Mouse (Mus musculus) stomach, embryonic 14.5 days (tissue): ENCODE data around the gene Mst1. TPM values are rescaled to one million over a fixed set of nuclear protein-coding genes. Genes with fewer than 3 reads are reported as not detected.

Experiments
- ATAC-seq: fragments of 200-750 bp; cut with Nextera tagmentation; 2 replicates; pipeline ENCODE4 v1.8.0; 2017; ENCODE audit warnings: low read depth, moderate TSS enrichment; ENCODE audit not compliant: insufficient number of reproducible peaks, insufficient read depth, low FRiP score
- H3K27ac ChIP-seq: fragments of 300-500 bp; sonication (generic); 2 replicates; pipeline ENCODE4 v1.5.1; 2014; ENCODE audit warnings: mild to moderate bottlenecking, low read length, moderate library complexity, mixed read lengths
- H3K27me3 ChIP-seq: fragments of 300-500 bp; sonication (generic); 2 replicates; pipeline ENCODE4 v1.6.1; 2014; ENCODE audit warnings: low read length, control low read depth, mixed read lengths; ENCODE audit not compliant: control insufficient read depth, insufficient read depth
- H3K36me3 ChIP-seq: fragments of 300-500 bp; sonication (generic); 2 replicates; pipeline ENCODE4 v1.6.1; 2014; ENCODE audit warnings: mild to moderate bottlenecking, control low read depth, low read length, moderate library complexity, mixed read lengths; ENCODE audit not compliant: control insufficient read depth, insufficient read depth
- H3K4me1 ChIP-seq: fragments of 300-500 bp; sonication (generic); 2 replicates; pipeline ENCODE4 v1.6.1; 2014; ENCODE audit warnings: low read length, control low read depth, mixed read lengths; ENCODE audit not compliant: control insufficient read depth, insufficient read depth
- H3K4me2 ChIP-seq: fragments of 300-500 bp; sonication (generic); replicated peaks from 2 replicates; pipeline ENCODE4 v1.6.1; 2014; ENCODE audit warnings: low read depth, low read length, control low read depth
- H3K4me3 ChIP-seq: fragments of 300-500 bp; sonication (generic); 2 replicates; pipeline ENCODE4 v1.5.1; 2014; ENCODE audit warnings: low read depth, low read length, control low read depth
- H3K9ac ChIP-seq: fragments of 300-500 bp; sonication (generic); replicated peaks from 2 replicates; pipeline ENCODE4 v1.6.1; 2014; ENCODE audit warnings: low read depth, mild to moderate bottlenecking, control low read depth, low read length, moderate library complexity, mixed read lengths
- H3K9me3 ChIP-seq: fragments of 300-500 bp; sonication (generic); 2 replicates; pipeline ENCODE4 v1.6.1; 2016; ENCODE audit warnings: low read depth, low read length, control low read depth; ENCODE audit not compliant: control insufficient read depth
- WGBS: fragments of 180-500 bp; shearing (Covaris S2); extraction: QIAGEN DNeasy Blood & Tissue Kit; methylation state at CpG from one replicate; pipeline ENCODE4 v1.1.7; 2014; 5-methylcytosine and 5-hydroxymethylcytosine counted together
- polyA plus RNA-seq: library from polyadenylated mRNA; unstranded; fragments of >200 nt; fragmentation: Nextera tagmentation; extraction: Ambion mirVana; gene quantifications from 2 replicates; pipeline ENCODE4 v1.2.1, GENCODE M21; 2014

Mst1 gene
- polyA plus RNA-seq, 1 experiment from 2014 or later, result 3.7 TPM

DNA sequence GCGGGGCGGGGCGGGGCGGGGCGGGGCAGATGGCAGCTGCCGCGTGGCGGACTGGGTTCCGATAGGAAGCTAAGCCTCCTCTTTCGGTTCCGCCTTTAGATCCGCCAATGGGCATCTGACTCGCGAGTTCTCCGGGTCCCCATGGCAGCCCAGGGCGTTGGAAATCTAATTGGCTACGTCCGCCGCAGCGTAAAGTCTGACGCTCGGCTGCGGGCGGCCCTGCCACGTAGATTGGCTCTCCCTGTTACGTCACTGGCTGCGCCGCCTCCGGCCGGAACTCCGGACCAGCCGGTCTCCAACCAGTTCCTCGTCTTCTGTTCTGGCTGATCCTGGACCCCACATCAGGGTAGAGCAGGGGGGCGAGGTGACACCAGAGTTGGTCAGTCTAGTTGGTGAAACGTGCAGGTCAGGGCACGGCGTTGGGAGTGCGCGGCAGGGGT is 31.2 kb upstream of the Mst1 start, which contains the start of gene Gmppb:
Gmppb (plus strand) TSS at position 227 of the 440 bp plus-strand sequence.
- H3K4me2 ChIP-seq, result peak within 1 kb of the TSS; percentile 94
- H3K9me3 ChIP-seq, result no peaks in the 10 kb centered on the region
- peaks cover 14% of the 10 kb centered on the region for H3K4me1 ChIP-seq
- peak within 1 kb of the TSS; percentile 80 for H3K4me3 ChIP-seq
- no peaks in the 10 kb centered on the region for H3K27me3 ChIP-seq
- ATAC-seq, result peak; percentile 95
- peak within 1 kb of the TSS; percentile 76 for H3K27ac ChIP-seq
- WGBS, result under 1% methylated on average over 38 of the region's 39 CpGs
- peaks cover 44% of the 10 kb centered on the region for H3K36me3 ChIP-seq
- peak within 1 kb of the TSS; percentile 73 for H3K9ac ChIP-seq

DNA sequence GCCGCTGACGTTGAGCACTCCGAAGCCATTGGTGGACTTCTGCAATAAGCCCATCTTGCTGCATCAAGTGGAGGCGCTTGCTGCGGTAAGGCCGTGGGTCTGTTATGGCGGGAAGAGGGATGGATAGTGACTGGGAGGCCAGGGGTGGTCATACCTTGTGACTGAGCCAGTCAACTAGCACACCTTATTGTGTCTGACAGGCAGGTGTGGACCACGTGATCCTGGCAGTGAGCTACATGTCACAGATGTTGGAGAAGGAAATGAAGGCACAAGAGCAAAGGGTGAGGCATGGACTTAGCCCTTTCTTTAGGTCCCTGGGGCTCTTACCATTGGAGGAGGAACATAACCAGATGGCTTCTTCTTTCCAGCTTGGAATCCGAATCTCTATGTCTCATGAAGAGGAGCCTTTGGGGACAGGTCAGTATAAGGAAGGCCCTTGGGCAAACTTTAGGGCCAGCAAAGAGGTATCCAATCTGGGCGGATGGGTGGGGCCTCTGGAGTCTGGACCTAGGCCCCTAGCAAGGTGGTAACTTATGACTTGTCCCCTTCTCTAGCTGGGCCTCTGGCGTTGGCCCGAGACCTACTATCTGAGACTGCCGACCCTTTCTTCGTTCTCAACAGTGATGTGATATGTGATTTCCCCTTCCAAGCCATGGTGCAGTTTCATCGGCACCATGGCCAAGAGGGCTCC is 30.5 kb upstream of the Mst1 start:
- Histone ChIP-seq H3K36me3 (peaks cover 48% of the 10 kb centered on the region), H3K4me1 (peaks cover 14% of the 10 kb centered on the region)
- WGBS, result 42% methylated on average over 15 of the region's 15 CpGs

DNA sequence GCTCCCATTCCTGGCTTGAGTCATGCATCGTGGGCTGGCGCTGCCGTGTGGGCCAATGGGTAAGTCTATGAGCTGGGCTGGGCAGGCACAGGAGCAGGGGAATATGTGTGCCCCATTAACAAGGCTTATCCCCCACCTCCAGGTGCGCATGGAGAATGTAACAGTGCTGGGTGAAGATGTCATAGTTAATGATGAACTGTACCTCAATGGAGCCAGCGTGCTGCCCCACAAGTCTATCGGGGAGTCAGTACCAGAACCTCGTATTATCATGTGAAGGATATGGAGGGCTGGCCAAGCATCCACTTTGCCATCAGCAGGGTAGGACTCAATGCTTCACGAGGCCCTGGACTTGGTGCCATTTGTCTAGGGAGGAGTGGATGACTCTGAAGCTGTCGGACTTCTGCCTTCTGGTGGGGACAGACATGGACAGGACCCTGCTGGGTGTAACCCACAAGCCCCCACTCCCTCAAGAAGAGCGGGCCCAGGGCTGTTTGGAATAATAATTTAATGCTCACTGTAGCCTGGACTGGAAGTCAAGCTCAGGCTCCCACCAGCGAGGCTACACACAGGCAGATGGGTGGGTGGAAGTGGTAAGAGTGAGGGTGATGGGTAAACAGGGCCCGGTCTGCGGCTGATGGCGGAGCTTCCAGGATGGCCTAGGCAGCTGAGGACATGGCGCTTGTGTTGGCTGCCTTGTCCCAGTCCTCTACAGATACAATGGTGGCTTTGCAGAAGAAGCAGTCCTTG is 28.9 kb upstream of the Mst1 start:
- Histone ChIP-seq H3K4me3 (no peak overlapping the region), H3K9ac (no peak overlapping the region), H3K9me3 (no peaks in the 10 kb centered on the region), H3K27me3 (no peaks in the 10 kb centered on the region), H3K4me1 (peaks cover 14% of the 10 kb centered on the region), H3K27ac (no peak overlapping the region), H3K36me3 (peaks cover 37% of the 10 kb centered on the region; the same call in 1 of the 2 replicates), H3K4me2 (no peak overlapping the region)
- 92% methylated on average over 15 of the region's 15 CpGs for WGBS
- ATAC-seq, result no peak

More for the DNA sequence above, 30.5 kb upstream of the Mst1 start:
- Histone ChIP-seq H3K27ac (peak overlapping the region; percentile 58), H3K9ac (peak overlapping the region; percentile 73), H3K9me3 (no peaks in the 10 kb centered on the region), H3K4me2 (peak overlapping the region; percentile 94), H3K4me3 (peak overlapping the region; percentile 80), H3K27me3 (no peaks in the 10 kb centered on the region)
- no peak for ATAC-seq

DNA sequence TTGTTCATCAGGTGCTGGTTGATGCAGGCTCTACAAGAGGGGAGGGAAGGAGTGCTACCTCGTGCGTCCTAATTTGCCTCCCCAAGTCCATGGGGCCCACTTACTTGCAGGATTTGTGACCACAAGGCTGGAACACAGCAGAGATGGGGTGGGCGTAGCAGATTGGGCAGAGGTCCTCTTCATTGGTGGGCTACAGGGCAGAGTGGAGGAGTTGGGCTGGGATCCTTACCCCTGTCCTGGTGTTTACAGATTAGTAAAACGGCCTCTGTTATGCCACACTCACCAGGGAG is 28.4 kb upstream of the Mst1 start:
- WGBS, result 81% methylated on average over 4 of the region's 4 CpGs
- peaks cover 32% of the 10 kb centered on the region; the same call in 1 of the 2 replicates for H3K36me3 ChIP-seq
- no peak overlapping the region for H3K9ac ChIP-seq
- no peaks in the 10 kb centered on the region for H3K27me3 ChIP-seq
- no peak overlapping the region for H3K4me2 ChIP-seq
- H3K27ac ChIP-seq, result no peak overlapping the region
- ATAC-seq, result no peak
- H3K4me1 ChIP-seq, result peaks cover 14% of the 10 kb centered on the region
- H3K9me3 ChIP-seq, result no peaks in the 10 kb centered on the region
- no peak overlapping the region for H3K4me3 ChIP-seq

DNA sequence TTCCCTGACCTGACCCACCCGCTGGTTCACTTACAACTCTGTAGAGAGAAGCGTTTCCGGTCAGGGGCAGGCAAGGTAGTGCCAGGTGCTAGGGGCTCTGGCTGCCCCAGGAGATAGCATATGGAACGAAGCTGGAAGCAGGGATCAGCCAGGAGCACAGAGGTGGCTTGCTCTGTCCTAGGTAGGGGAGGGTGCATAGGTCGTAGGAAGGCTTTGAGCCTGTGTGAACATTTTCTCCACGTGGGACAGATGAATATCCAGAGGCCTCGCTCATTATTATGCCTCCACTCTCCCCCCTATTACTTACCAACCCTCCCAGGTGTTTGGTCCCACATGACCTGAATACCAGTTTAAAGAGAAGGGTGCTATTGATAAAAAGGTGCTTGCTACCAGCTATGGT is 27.8 kb upstream of the Mst1 start:
- Histone ChIP-seq H3K27ac (peak overlapping the region; percentile 15; the same call in 1 of the 2 replicates), H3K36me3 (peaks cover 26% of the 10 kb centered on the region; the same call in 1 of the 2 replicates), H3K9ac (no peak overlapping the region), H3K4me1 (peaks cover 14% of the 10 kb centered on the region), H3K4me2 (no peak overlapping the region), H3K4me3 (no peak overlapping the region), H3K9me3 (no peaks in the 10 kb centered on the region), H3K27me3 (no peaks in the 10 kb centered on the region)
- WGBS, result 74% methylated on average over 7 of the region's 7 CpGs
- ATAC-seq, result no peak

DNA sequence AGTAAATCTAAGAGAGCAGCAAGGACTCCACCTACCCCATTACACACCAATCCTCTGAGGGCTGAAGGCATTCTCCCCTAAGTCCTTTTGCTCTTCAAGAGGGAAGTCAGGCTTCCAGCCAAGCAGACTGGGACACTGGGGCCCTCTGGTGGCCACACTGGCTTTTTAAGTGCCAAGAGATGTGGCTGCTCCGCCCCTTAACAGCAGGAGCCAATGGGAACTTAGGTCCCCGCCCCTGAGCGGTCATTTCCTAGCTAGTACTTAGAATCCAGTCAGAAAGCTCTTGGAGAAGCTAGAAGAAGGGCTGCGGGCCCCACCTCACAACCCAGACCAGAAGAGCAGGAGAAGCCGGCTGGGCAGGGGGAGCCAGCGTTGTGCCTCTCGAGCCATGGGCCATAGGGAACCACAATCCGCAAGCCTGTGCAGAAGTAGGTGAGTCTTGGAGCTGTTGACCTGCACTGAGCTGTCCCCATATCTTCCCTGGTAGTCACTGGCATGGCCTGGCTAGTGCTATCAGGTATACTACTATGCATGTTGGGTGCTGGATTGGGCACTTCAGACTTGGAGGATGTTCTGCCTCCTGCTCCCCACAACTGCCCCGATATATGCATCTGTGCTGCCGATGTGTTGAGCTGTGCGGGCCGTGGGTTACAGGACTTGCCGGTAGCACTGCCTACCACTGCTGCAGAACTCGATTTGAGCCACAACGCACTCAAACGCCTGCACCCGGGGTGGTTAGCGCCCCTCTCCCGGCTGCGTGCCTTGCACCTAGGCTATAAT is 27.2 kb upstream of the Mst1 start, which contains the start of gene Amigo3:
Amigo3 (plus strand) TSS at position 275 of the 780 bp plus-strand sequence.
- ATAC-seq, result peak; percentile 66
- peak within 1 kb of the TSS; percentile 7; the same call in 1 of the 2 replicates for H3K4me3 ChIP-seq
- H3K4me2 ChIP-seq, result peak within 1 kb of the TSS; percentile 33
- WGBS, result 58% methylated on average over 20 of the region's 20 CpGs
- peaks cover 26% of the 10 kb centered on the region; the same call in 1 of the 2 replicates for H3K36me3 ChIP-seq
- peaks cover 10% of the 10 kb centered on the region for H3K4me1 ChIP-seq
- no peaks in the 10 kb centered on the region for H3K27me3 ChIP-seq
- H3K27ac ChIP-seq, result peak within 1 kb of the TSS; percentile 22
- no peaks in the 10 kb centered on the region for H3K9me3 ChIP-seq
- H3K9ac ChIP-seq, result no peak within 1 kb of the TSS

DNA sequence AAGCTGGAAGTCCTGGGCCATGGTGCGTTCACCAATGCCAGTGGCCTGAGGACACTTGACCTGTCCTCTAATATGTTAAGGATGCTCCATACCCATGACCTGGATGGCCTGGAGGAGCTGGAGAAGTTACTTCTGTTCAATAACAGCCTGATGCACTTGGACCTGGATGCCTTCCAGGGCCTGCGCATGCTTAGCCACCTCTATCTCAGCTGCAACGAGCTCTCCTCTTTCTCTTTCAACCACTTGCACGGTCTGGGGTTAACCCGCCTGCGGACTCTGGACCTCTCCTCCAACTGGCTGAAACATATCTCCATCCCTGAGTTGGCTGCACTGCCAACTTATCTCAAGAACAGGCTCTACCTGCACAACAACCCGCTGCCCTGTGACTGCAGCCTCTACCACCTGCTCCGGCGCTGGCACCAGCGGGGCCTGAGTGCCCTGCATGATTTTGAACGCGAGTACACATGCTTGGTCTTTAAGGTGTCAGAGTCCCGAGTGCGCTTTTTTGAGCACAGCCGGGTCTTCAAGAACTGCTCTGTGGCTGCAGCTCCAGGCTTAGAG is 26.5 kb upstream of the Mst1 start:
- Histone ChIP-seq H3K4me2 (0 out of 2 replicates have a peak overlapping the region, but pooled peaks have one; percentile 33), H3K4me1 (peaks cover 9% of the 10 kb centered on the region; the same call in 1 of the 2 replicates), H3K9ac (no peak overlapping the region), H3K27ac (no peak overlapping the region), H3K9me3 (no peaks in the 10 kb centered on the region), H3K4me3 (no peak overlapping the region), H3K36me3 (peaks cover 26% of the 10 kb centered on the region; the same call in 1 of the 2 replicates), H3K27me3 (no peaks in the 10 kb centered on the region)
- ATAC-seq, result no peak
- WGBS, result 86% methylated on average over 15 of the region's 15 CpGs
